Mouse (Mus musculus) heart, adult 2 months (tissue): ENCODE measurements around the gene Prdm12. TPM values are rescaled to one million over a fixed set of nuclear protein-coding genes. Genes with fewer than 3 reads are reported as not detected.

Experiments used
- DNase-seq, 2 experiments: peaks; one replicate each; pipeline ENCODE4 v3.0.0; 2021
- H3K27ac ChIP-seq: fragments of 200-600 bp; 2 replicates; pipeline ENCODE4 v1.8.1; 2022
- H3K27me3 ChIP-seq: fragments of 200-500 bp; 2 replicates; pipeline ENCODE4 v1.6.1; 2012; ENCODE audit warnings: mild to moderate bottlenecking, low read length, inconsistent platforms, mixed read lengths; ENCODE audit not compliant: control insufficient read depth, insufficient read depth
- H3K36me3 ChIP-seq: fragments of 200-500 bp; 2 replicates; pipeline ENCODE4 v1.6.1; 2012; ENCODE audit warnings: low read length, inconsistent platforms; ENCODE audit not compliant: control insufficient read depth, insufficient read depth
- H3K4me1 ChIP-seq: fragments of 200-500 bp; 2 replicates; pipeline ENCODE4 v1.6.1; 2011; ENCODE audit warnings: low read length; ENCODE audit not compliant: control insufficient read depth, insufficient read depth
- H3K4me3 ChIP-seq: fragments of 200-600 bp; 2 replicates; pipeline ENCODE4 v1.8.1; 2022
- H3K79me2 ChIP-seq: fragments of 200-500 bp; replicated peaks from 2 replicates; pipeline ENCODE4 v1.6.1; 2012; ENCODE audit warnings: mild to moderate bottlenecking, inconsistent platforms, low read length, moderate library complexity, mixed read lengths; ENCODE audit not compliant: control insufficient read depth, insufficient read depth
- H3K9ac ChIP-seq: fragments of 200-500 bp; 2 replicates; pipeline ENCODE4 v1.6.1; 2012; ENCODE audit warnings: low read depth, mild to moderate bottlenecking, control low read depth, inconsistent platforms, low read length, mixed read lengths
- CTCF ChIP-seq: fragments of 200-600 bp; IDR thresholded peaks from 2 replicates; pipeline ENCODE4 v1.8.1; 2022; ENCODE audit warnings: antibody characterized with exemption, mild to moderate bottlenecking, moderate library complexity
- EP300 ChIP-seq: fragments of 200-500 bp; IDR thresholded peaks from 2 replicates; pipeline ENCODE4 v1.6.1; 2011; ENCODE audit warnings: low read depth, low read length, control low read depth; ENCODE audit not compliant: insufficient read depth
- POLR2A ChIP-seq: fragments of 200-500 bp; IDR thresholded peaks from 2 replicates; pipeline ENCODE4 v1.6.1; 2011; ENCODE audit warnings: mild to moderate bottlenecking, low read depth, low read length, control low read depth; ENCODE audit not compliant: insufficient read depth
- WGBS: fragments of 180-500 bp; shearing (Covaris S2); methylation state at CpG from one replicate; pipeline ENCODE4 v1.1.7; 2018; 5-methylcytosine and 5-hydroxymethylcytosine counted together
- intact Hi-C: fragments of 180-260 bp; cut with DNase I; formaldehyde crosslinking; loops from one replicate; pipeline ENCODE4 v1.15.1; 2025
- polyA plus RNA-seq: library from polyadenylated mRNA; depleted of rRNA; stranded (reverse); fragments of >200 nt; gene quantifications from 2 replicates; pipeline ENCODE4 v1.2.3, GENCODE M21; 2012
- total RNA-seq, 2 experiments: library from RNA; stranded (reverse); gene quantifications; 2 replicates each; pipeline ENCODE4 v1.2.3; 2021

Gene Prdm12
- total and polyA plus RNA-seq, 3 experiments, result not detected

GRCm38 (mm10) chr2:31656374-31656773 is 16.5 kb downstream of the Prdm12 start:
- H3K27me3 ChIP-seq, result peaks cover 15% of the 10 kb centered on the region
- H3K4me3 ChIP-seq, result no peak overlapping the region
- no peak for TF ChIP-seq CTCF
- H3K79me2 ChIP-seq, result no peaks in the 10 kb centered on the region
- H3K9ac ChIP-seq, result no peak overlapping the region
- H3K4me1 ChIP-seq, result no peaks in the 10 kb centered on the region
- intact Hi-C loops, result no loop called here
- DNase-seq, result no peak
- no peak overlapping the region for H3K27ac ChIP-seq
- H3K36me3 ChIP-seq, result no peaks in the 10 kb centered on the region
- WGBS, result 88% methylated on average over 7 of the region's 7 CpGs

- H3K4me3 ChIP-seq, result no peak overlapping the region
These were observed 23.3 kb downstream of the Prdm12 start for GRCm38 (mm10) chr2:31662939-31663803.

GRCm38 (mm10) chr2:31663804-31664180 is 24.0 kb downstream of the Prdm12 start:
- intact Hi-C loops, result no loop called here
- Histone ChIP-seq H3K36me3 (no peaks in the 10 kb centered on the region), H3K4me3 (no peak overlapping the region), H3K4me1 (no peaks in the 10 kb centered on the region), H3K9ac (no peak overlapping the region), H3K27me3 (no peaks in the 10 kb centered on the region), H3K27ac (no peak overlapping the region), H3K79me2 (no peaks in the 10 kb centered on the region)
- no peak for TF ChIP-seq CTCF
- TF ChIP-seq POLR2A, result no peak
- TF ChIP-seq EP300, result no peak
- WGBS, result 95% methylated on average over 1 of the region's 1 CpGs
- no peak for DNase-seq

More at GRCm38 (mm10) chr2:31662939-31663803, 23.3 kb downstream of the Prdm12 start:
- intact Hi-C loops, result no loop called here
- H3K36me3 ChIP-seq, result no peaks in the 10 kb centered on the region
- 58% methylated on average over 8 of the region's 8 CpGs for WGBS
- peaks cover under 1% of the 10 kb centered on the region for H3K27me3 ChIP-seq
- no peak for TF ChIP-seq POLR2A
- no peak for TF ChIP-seq EP300
- no peak for TF ChIP-seq CTCF
- H3K9ac ChIP-seq, result no peak overlapping the region
- no peak overlapping the region for H3K27ac ChIP-seq
- no peaks in the 10 kb centered on the region for H3K79me2 ChIP-seq
- DNase-seq, result no peak
- no peaks in the 10 kb centered on the region for H3K4me1 ChIP-seq

- Histone ChIP-seq H3K79me2 (no peaks in the 10 kb centered on the region), H3K9ac (no peak overlapping the region), H3K27me3 (no peaks in the 10 kb centered on the region), H3K4me1 (peaks cover 3% of the 10 kb centered on the region), H3K4me3 (no peak overlapping the region), H3K27ac (no peak overlapping the region), H3K36me3 (no peaks in the 10 kb centered on the region)
- DNase-seq, result no peak
- intact Hi-C loops, result no loop called here
- 32% methylated on average over 4 of the region's 4 CpGs for WGBS
- TF ChIP-seq POLR2A (no peak), EP300 (no peak), CTCF (peak; percentile 50)
These were observed 27.5 kb downstream of the Prdm12 start for GRCm38 (mm10) chr2:31667332-31667731.

GRCm38 (mm10) chr2:31670551-31671035 is 30.8 kb downstream of the Prdm12 start, which contains the start of gene Exosc2:
Exosc2 (plus strand) TSS chr2:31670715.
- peak; percentile 95 for TF ChIP-seq POLR2A
- no peak for TF ChIP-seq CTCF
- 0 out of 2 replicates have a peak, but pooled peaks have one; percentile 42 for TF ChIP-seq EP300
- peak within 1 kb of the TSS; percentile 60 for H3K27ac ChIP-seq
- H3K4me3 ChIP-seq, result peak within 1 kb of the TSS; percentile 69
- H3K36me3 ChIP-seq, result no peaks in the 10 kb centered on the region
- H3K27me3 ChIP-seq, result no peaks in the 10 kb centered on the region
- intact Hi-C loops, result loop anchor here (1.0 to 5.0 kb wide), 2 partner anchors 18 to 98 kb away; partner anchors contain the start of genes Abl1 and Fubp3
- H3K9ac ChIP-seq, result peak within 1 kb of the TSS; percentile 75
- peak; percentile 86 to 93 for DNase-seq
- no peaks in the 10 kb centered on the region for H3K79me2 ChIP-seq
- 1% methylated on average over 27 of the region's 27 CpGs for WGBS
- peaks cover 3% of the 10 kb centered on the region for H3K4me1 ChIP-seq

GRCm38 (mm10) chr2:31678641-31679040 is 38.8 kb downstream of the Prdm12 start:
- TF ChIP-seq CTCF, result no peak
- TF ChIP-seq EP300, result no peak
- TF ChIP-seq POLR2A, result no peak
- no peaks in the 10 kb centered on the region for H3K79me2 ChIP-seq
- no peak for DNase-seq
- no peak overlapping the region for H3K9ac ChIP-seq
- no peaks in the 10 kb centered on the region for H3K36me3 ChIP-seq
- no peak overlapping the region for H3K4me3 ChIP-seq
- no peak overlapping the region for H3K27ac ChIP-seq
- WGBS, result 92% methylated on average over 6 of the region's 6 CpGs
- H3K27me3 ChIP-seq, result no peaks in the 10 kb centered on the region
- intact Hi-C loops, result no loop called here
- no peaks in the 10 kb centered on the region for H3K4me1 ChIP-seq
